Mouse (Mus musculus): ENCODE data around the gene Clip3.

GRCm38 (mm10) chr7:30308076-30309005 is 16.8 kb downstream of the Clip3 start, which contains the start of gene Alkbh6:
- 0 out of 2 replicates have a peak, but pooled peaks have one; percentile 33 for TF ChIP-seq CTCF (IDR thresholded peaks at IDR 0.05; ENCODE audit: borderline replicate concordance, control insufficient read depth, extremely low read depth, insufficient read depth, low read length, poor library complexity)
- peak; percentile 66 for TF ChIP-seq POLR2A (IDR thresholded peaks at IDR 0.05; ENCODE audit: control insufficient read depth, extremely low read depth, insufficient read depth, low read length, poor library complexity)
